Mouse (Mus musculus): Measurements from ENCODE around the gene Noc2l.

- TF ChIP-seq USF1 (IDR thresholded peaks at IDR 0.05; ENCODE audit: low read depth) (no peak), POLR2A (IDR thresholded peaks at IDR 0.05; ENCODE audit: insufficient read length, low read depth) (no peak), TCF12 (IDR thresholded peaks at IDR 0.05; ENCODE audit: insufficient read depth, poor library complexity, severe bottlenecking) (no peak), MAX (IDR thresholded peaks at IDR 0.05; ENCODE audit: low read depth) (no peak), E2F4 (IDR thresholded peaks at IDR 0.05; ENCODE audit: insufficient read depth) (no peak), CEBPB (IDR thresholded peaks at IDR 0.05; ENCODE audit: insufficient read depth, poor library complexity, severe bottlenecking) (no peak), REST (IDR thresholded peaks at IDR 0.05; ENCODE audit: insufficient read depth, insufficient read length) (no peak), MYOD1 (IDR thresholded peaks at IDR 0.05; ENCODE audit: control insufficient read depth in 1 of 3, insufficient read length in 2 of 3, low read depth in 2 of 3) (no peak), MYOG (IDR thresholded peaks at IDR 0.05; ENCODE audit: control insufficient read depth in 1 of 3, insufficient read depth in 1 of 3, insufficient read length in 2 of 3, low read depth in 2 of 3) (no peak), SRF (IDR thresholded peaks at IDR 0.05; ENCODE audit: control insufficient read depth, insufficient read length, low read depth) (no peak)
Observed at GRCm38 (mm10) chr4:156193906-156194305, 41.9 kb upstream of the Noc2l start.
